In the genomic region with DNA sequence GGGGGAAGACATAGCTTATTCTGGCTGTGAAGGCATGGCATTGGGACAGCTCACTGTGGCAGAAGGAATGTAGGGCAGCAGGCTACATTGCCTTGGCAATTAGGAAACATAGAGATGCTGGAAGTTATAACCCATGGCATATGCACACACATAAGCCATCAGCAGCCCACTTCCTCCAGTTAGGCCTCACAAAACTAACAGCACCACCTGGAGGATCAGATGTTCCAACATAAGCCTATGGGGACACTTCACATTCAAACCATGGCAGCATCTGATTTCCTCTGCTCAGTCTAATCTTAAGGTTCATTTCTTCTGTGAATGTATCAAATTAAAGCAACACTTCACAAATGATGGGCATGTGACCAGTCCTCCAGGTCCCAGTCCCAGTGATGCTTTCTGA, we compare ENCODE assay signal across 13 mouse cellular contexts. TPM values are rescaled to one million over a fixed set of nuclear protein-coding genes. Genes with fewer than 3 reads are reported as not detected.
DNase-seq lines count a peak whose midpoint lies in the region; ATAC-seq and TF ChIP-seq lines count a peak whose summit lies in the region.
"Had no signal": no experiment of that assay in that cellular context is flagged by ENCODE, and none has a peak within 500 bp of the region (broad histone marks: within the 10 kb centered on the region; RNA-seq: fewer than 3 reads in every experiment).

No protein-coding gene starts in this region.

- H3K36me3 ChIP-seq in thymus, adult 2 months (ENCODE audit: control insufficient read depth, insufficient read depth, low read length), result no peaks in the 10 kb centered on the region
- H3K36me3 ChIP-seq in neural tube, embryonic 15.5 days, result no peaks in the 10 kb centered on the region
- H3K36me3 ChIP-seq: heart, embryonic 15.5 days had no signal

- TF ChIP-seq POLR2A in thymus, adult 2 months (IDR thresholded peaks at IDR 0.05; ENCODE audit: control insufficient read depth, extremely low read depth, insufficient read depth, low read length, poor library complexity), result no peak

- H3K4me1 ChIP-seq in thymus, adult 2 months (replicated peaks; ENCODE audit: control insufficient read depth, insufficient read depth, low read length), result no peaks in the 10 kb centered on the region
- no peaks in the 10 kb centered on the region for H3K4me1 ChIP-seq in neural tube, embryonic 15.5 days
- H3K4me1 ChIP-seq: embryonic facial prominence, embryonic 13.5 days; heart, embryonic 15.5 days; neural tube, embryonic 13.5 days had no signal

- no peak overlapping the region for H3K4me2 ChIP-seq in neural tube, embryonic 15.5 days
- H3K4me2 ChIP-seq: embryonic facial prominence, embryonic 13.5 days; heart, embryonic 15.5 days; neural tube, embryonic 13.5 days had no signal

- no peak overlapping the region for H3K27ac ChIP-seq in thymus, adult 2 months (ENCODE audit: control insufficient read depth, insufficient read depth, low read length)
- H3K27ac ChIP-seq in neural tube, embryonic 15.5 days (replicated peaks), result no peak overlapping the region
- H3K27ac ChIP-seq: embryonic facial prominence, embryonic 13.5 days; heart, embryonic 15.5 days; macrophage; neural tube, embryonic 13.5 days had no signal

- no peak overlapping the region for H3K4me3 ChIP-seq in thymus, adult 2 months (ENCODE audit: control insufficient read depth, insufficient read depth, low read length)
- H3K4me3 ChIP-seq in neural tube, embryonic 15.5 days (replicated peaks), result no peak overlapping the region
- H3K4me3 ChIP-seq: embryonic facial prominence, embryonic 13.5 days; heart, embryonic 15.5 days; neural tube, embryonic 13.5 days had no signal

- no peaks in the 10 kb centered on the region for H3K9me3 ChIP-seq in neural tube, embryonic 15.5 days (replicated peaks)
- H3K9me3 ChIP-seq: embryonic facial prominence, embryonic 13.5 days; heart, embryonic 15.5 days; neural tube, embryonic 13.5 days had no signal

- no peak for ATAC-seq in neural tube, embryonic 15.5 days (ENCODE audit: low FRiP score)

- H3K27me3 ChIP-seq in thymus, adult 2 months (ENCODE audit: control insufficient read depth, insufficient read depth, low read length), result no peaks in the 10 kb centered on the region
- H3K27me3 ChIP-seq in neural tube, embryonic 15.5 days (replicated peaks), result no peaks in the 10 kb centered on the region
- H3K27me3 ChIP-seq: embryonic facial prominence, embryonic 13.5 days; heart, embryonic 15.5 days; neural tube, embryonic 13.5 days had no signal

- no peak overlapping the region for H3K9ac ChIP-seq in neural tube, embryonic 15.5 days (replicated peaks)
- H3K9ac ChIP-seq: embryonic facial prominence, embryonic 13.5 days; heart, embryonic 15.5 days; neural tube, embryonic 13.5 days had no signal

- no peak for TF ChIP-seq CTCF in thymus, adult 2 months (IDR thresholded peaks at IDR 0.05; ENCODE audit: borderline replicate concordance, control insufficient read depth, extremely low read depth, insufficient read depth, low read length, poor library complexity)

- peak; percentile 18 for DNase-seq in adrenal gland, postnatal 14 days
- no peak for DNase-seq in adrenal gland, adult 8-10 months
- DNase-seq in kidney, adult 9 months, result peak; percentile 13
- no peak for DNase-seq in kidney, postnatal 14 days
- DNase-seq in thymus, postnatal 14 days, result peak; percentile 15
- DNase-seq in thymus, adult 2 months, result no peak
- no peak for DNase-seq in urinary bladder, postnatal 10 days (ENCODE audit: low spot score)
- DNase-seq: thymus, postnatal 25 days had no signal

RNA-seq across cellular contexts. Expression of a gene that starts 47.0 kb away (rescaled TPM):
- total RNA-seq in adrenal gland, postnatal 14 days (2021), result 62.7 and 64.7 TPM in 2 replicates
- 100 to 1,000 TPM in 1 of 4 experiments, 10 to 100 TPM in 3; 70.1 to 102 (median 92.1) TPM for total RNA-seq in adrenal gland, adult 8-10 months (2022)
- 19.0 and 28.1 TPM in 2 replicates for polyA plus RNA-seq in thymus, adult 2 months (2012; rRNA removed)
- polyA plus RNA-seq in neural tube, embryonic 15.5 days (2015; fragmentation: Nextera tagmentation; extraction: Ambion mirVana), result 111 and 125 TPM in 2 replicates

RNA-seq across cellular contexts. Expression of a gene that starts 47.2 kb away (rescaled TPM):
- total RNA-seq in adrenal gland, postnatal 14 days (2021), result 74.2 and 93.5 TPM in 2 replicates
- 10 to 100 TPM; 70.3 to 98.8 (median 78.4) TPM for total RNA-seq in adrenal gland, adult 8-10 months (2022)
- polyA plus RNA-seq in thymus, adult 2 months (2012; rRNA removed), result 15.9 and 20.8 TPM in 2 replicates
- 147 and 170 TPM in 2 replicates for polyA plus RNA-seq in neural tube, embryonic 15.5 days (2015; fragmentation: Nextera tagmentation; extraction: Ambion mirVana)

Comparison
In these comparisons a context has a peak if more than half of its experiments do, and no peak if none do; other contexts are left out.
1. DNase-seq: peak in adrenal gland, postnatal 14 days (single experiment), kidney, adult 9 months (single experiment) and thymus, postnatal 14 days (single experiment); none in adrenal gland, adult 8-10 months (single experiment), kidney, postnatal 14 days (single experiment), thymus, adult 2 months (single experiment) and urinary bladder, postnatal 10 days (single experiment).